Mouse (Mus musculus) limb, embryonic 10.5 days (tissue): ENCODE measurements around the gene Mapt. TPM values are rescaled to one million over a fixed set of nuclear protein-coding genes. Genes with fewer than 3 reads are reported as not detected.

Source experiments
- DNase-seq: peaks from one replicate; pipeline ENCODE4 v3.0.0-alpha.2; 2017; ENCODE audit warnings: low spot score
- H3K27ac ChIP-seq: fragments of 300-500 bp; sonication (generic); 2 replicates; pipeline ENCODE4 v1.5.1; 2016; ENCODE audit warnings: mild to moderate bottlenecking
- H3K27me3 ChIP-seq: fragments of 300-500 bp; sonication (generic); 2 replicates; pipeline ENCODE4 v1.6.1; 2016; ENCODE audit warnings: low read depth, mild to moderate bottlenecking; ENCODE audit not compliant: poor library complexity, severe bottlenecking
- H3K36me3 ChIP-seq: fragments of 300-500 bp; sonication (generic); 2 replicates; pipeline ENCODE4 v1.6.1; 2016; ENCODE audit warnings: mild to moderate bottlenecking, moderate library complexity
- H3K4me1 ChIP-seq: fragments of 300-500 bp; sonication (generic); 2 replicates; pipeline ENCODE4 v1.6.1; 2016
- H3K4me3 ChIP-seq: fragments of 300-500 bp; sonication (generic); 2 replicates; pipeline ENCODE4 v1.5.1; 2016; ENCODE audit warnings: mild to moderate bottlenecking, moderate library complexity
- H3K9me3 ChIP-seq: fragments of 300-500 bp; sonication (generic); replicated peaks from 2 replicates; pipeline ENCODE4 v1.6.1; 2016; ENCODE audit warnings: mild to moderate bottlenecking
- WGBS: fragments of 180-500 bp; shearing (Covaris S2); methylation state at CpG from one replicate; pipeline ENCODE4 v1.1.7; 2016; 5-methylcytosine and 5-hydroxymethylcytosine counted together
- microRNA-seq: library from miRNA; unstranded; fragments of <30 nt; microRNA quantifications from one replicate; pipeline ENCODE4, GENCODE M21; 2017
- polyA plus RNA-seq: library from polyadenylated mRNA; unstranded; fragments of >200 nt; fragmentation: Nextera tagmentation; extraction: Ambion mirVana; gene quantifications from 2 replicates; pipeline ENCODE4 v1.2.1, GENCODE M21; 2016

Gene Mapt
- polyA plus RNA-seq, 1 experiment from 2014 or later = 0.95 TPM

- no peak for DNase-seq
- 0 out of 2 replicates have a peak, but pooled peaks cover 5% of the 10 kb centered on the region for H3K4me1 ChIP-seq
- no peaks in the 10 kb centered on the region for H3K9me3 ChIP-seq
- 95% methylated on average over 5 of the region's 5 CpGs for WGBS
- H3K36me3 ChIP-seq = peaks cover 58% of the 10 kb centered on the region
- no peaks in the 10 kb centered on the region for H3K27me3 ChIP-seq
- no peak overlapping the region for H3K27ac ChIP-seq
- no peak overlapping the region for H3K4me3 ChIP-seq
These were observed 100.9 kb downstream of the Mapt start for GRCm38 (mm10) chr11:104332105-104332504.

GRCm38 (mm10) chr11:104334115-104334514 lies 102.9 kb downstream of the Mapt start:
- H3K36me3 ChIP-seq = peaks cover 78% of the 10 kb centered on the region
- no peaks in the 10 kb centered on the region for H3K4me1 ChIP-seq
- H3K27ac ChIP-seq = no peak overlapping the region
- no peaks in the 10 kb centered on the region for H3K27me3 ChIP-seq
- DNase-seq = no peak
- no peak overlapping the region for H3K4me3 ChIP-seq
- H3K9me3 ChIP-seq = no peaks in the 10 kb centered on the region
- 81% methylated on average over 5 of the region's 5 CpGs for WGBS

GRCm38 (mm10) chr11:104334946-104335345 lies 103.8 kb downstream of the Mapt start:
- Histone ChIP-seq H3K9me3 (no peaks in the 10 kb centered on the region), H3K4me1 (no peaks in the 10 kb centered on the region), H3K27ac (no peak overlapping the region), H3K27me3 (no peaks in the 10 kb centered on the region), H3K36me3 (peaks cover 87% of the 10 kb centered on the region), H3K4me3 (no peak overlapping the region)
- 92% methylated on average over 13 of the region's 13 CpGs for WGBS
- no peak for DNase-seq

GRCm38 (mm10) chr11:104346931-104347330 lies 115.7 kb downstream of the Mapt start:
- no peaks in the 10 kb centered on the region for H3K27me3 ChIP-seq
- peaks cover 96% of the 10 kb centered on the region for H3K36me3 ChIP-seq
- no peak for DNase-seq

GRCm38 (mm10) chr11:104361790-104362189 lies 130.6 kb downstream of the Mapt start:
- H3K27ac ChIP-seq = no peak overlapping the region
- no peaks in the 10 kb centered on the region for H3K9me3 ChIP-seq
- H3K4me1 ChIP-seq = no peaks in the 10 kb centered on the region
- H3K36me3 ChIP-seq = peaks cover 76% of the 10 kb centered on the region
- no peak for DNase-seq
- no peak overlapping the region for H3K4me3 ChIP-seq
- H3K27me3 ChIP-seq = no peaks in the 10 kb centered on the region
- WGBS = 80% methylated on average over 2 of the region's 2 CpGs

More at GRCm38 (mm10) chr11:104346931-104347330, 115.7 kb downstream of the Mapt start:
- H3K9me3 ChIP-seq = no peaks in the 10 kb centered on the region
- no peaks in the 10 kb centered on the region for H3K4me1 ChIP-seq
- 90% methylated on average over 3 of the region's 3 CpGs for WGBS
- no peak overlapping the region for H3K4me3 ChIP-seq
- H3K27ac ChIP-seq = no peak overlapping the region

- H3K9me3 ChIP-seq = no peaks in the 10 kb centered on the region
- no peak for DNase-seq
- 94% methylated on average over 1 of the region's 1 CpGs for WGBS
These were observed 131.5 kb downstream of the Mapt start for GRCm38 (mm10) chr11:104362704-104363103.

GRCm38 (mm10) chr11:104363823-104364600 lies 132.8 kb downstream of the Mapt start:
- 92% methylated on average over 2 of the region's 2 CpGs for WGBS
- Histone ChIP-seq H3K27me3 (no peaks in the 10 kb centered on the region), H3K9me3 (no peaks in the 10 kb centered on the region), H3K36me3 (peaks cover 81% of the 10 kb centered on the region), H3K4me1 (no peaks in the 10 kb centered on the region), H3K27ac (no peak overlapping the region), H3K4me3 (no peak overlapping the region)
- no peak for DNase-seq

More at GRCm38 (mm10) chr11:104362704-104363103, 131.5 kb downstream of the Mapt start:
- Histone ChIP-seq H3K4me3 (no peak overlapping the region), H3K27ac (no peak overlapping the region), H3K27me3 (no peaks in the 10 kb centered on the region), H3K36me3 (peaks cover 75% of the 10 kb centered on the region), H3K4me1 (no peaks in the 10 kb centered on the region)

GRCm38 (mm10) chr11:104367486-104368190 lies 136.4 kb downstream of the Mapt start:
- no peaks in the 10 kb centered on the region for H3K27me3 ChIP-seq
- no peaks in the 10 kb centered on the region for H3K4me1 ChIP-seq
- H3K36me3 ChIP-seq = peaks cover 87% of the 10 kb centered on the region
- 93% methylated on average over 5 of the region's 5 CpGs for WGBS
- no peaks in the 10 kb centered on the region for H3K9me3 ChIP-seq
- no peak overlapping the region for H3K27ac ChIP-seq
- no peak for DNase-seq
- no peak overlapping the region for H3K4me3 ChIP-seq

GRCm38 (mm10) chr11:104376291-104376690 lies 145.1 kb downstream of the Mapt start:
- WGBS = 90% methylated on average over 3 of the region's 3 CpGs
- DNase-seq = no peak
- H3K9me3 ChIP-seq = no peaks in the 10 kb centered on the region
- H3K4me1 ChIP-seq = no peaks in the 10 kb centered on the region
- H3K4me3 ChIP-seq = no peak overlapping the region
- H3K27ac ChIP-seq = no peak overlapping the region
- no peaks in the 10 kb centered on the region for H3K27me3 ChIP-seq
- peaks cover 57% of the 10 kb centered on the region for H3K36me3 ChIP-seq

GRCm38 (mm10) chr11:104379635-104380034 lies 148.4 kb downstream of the Mapt start:
- no peak overlapping the region for H3K27ac ChIP-seq
- no peak overlapping the region for H3K4me3 ChIP-seq
- no peaks in the 10 kb centered on the region for H3K4me1 ChIP-seq
- no peaks in the 10 kb centered on the region for H3K27me3 ChIP-seq
- no peaks in the 10 kb centered on the region for H3K9me3 ChIP-seq
- 76% methylated on average over 1 of the region's 1 CpGs for WGBS
- H3K36me3 ChIP-seq = peaks cover 28% of the 10 kb centered on the region
- DNase-seq = no peak

Small RNA genes within 50 kb of the gene (microRNA-seq; reads per million reads assigned to microRNA genes)
- gene Gm47310 = not detected

Other genes with a start within 250 kb of the Mapt start
- gene Crhr1, start 98.5 kb upstream of the Mapt start, polyA plus RNA-seq = 1.1 and 1.5 TPM in 2 replicates
- gene Sppl2c, start 45.1 kb upstream of the Mapt start, polyA plus RNA-seq = not detected in 2 replicates
- gene Kansl1, start 237.5 kb downstream of the Mapt start, polyA plus RNA-seq = 26.9 and 30.4 TPM in 2 replicates